Mouse (Mus musculus) skeletal muscle tissue, adult 2 months (tissue): ENCODE data around the gene Naip1.
"Not testable (repeated sequence)": the region's sequence is repeated elsewhere in the genome, so short reads cannot be mapped to it uniquely, and the experiment has no call there.

Experiments
- DNase-seq: peaks from one replicate; pipeline ENCODE4 v3.0.0-alpha.2; 2012; ENCODE audit warnings: low read depth, low spot score

The Naip1 gene

DNA sequence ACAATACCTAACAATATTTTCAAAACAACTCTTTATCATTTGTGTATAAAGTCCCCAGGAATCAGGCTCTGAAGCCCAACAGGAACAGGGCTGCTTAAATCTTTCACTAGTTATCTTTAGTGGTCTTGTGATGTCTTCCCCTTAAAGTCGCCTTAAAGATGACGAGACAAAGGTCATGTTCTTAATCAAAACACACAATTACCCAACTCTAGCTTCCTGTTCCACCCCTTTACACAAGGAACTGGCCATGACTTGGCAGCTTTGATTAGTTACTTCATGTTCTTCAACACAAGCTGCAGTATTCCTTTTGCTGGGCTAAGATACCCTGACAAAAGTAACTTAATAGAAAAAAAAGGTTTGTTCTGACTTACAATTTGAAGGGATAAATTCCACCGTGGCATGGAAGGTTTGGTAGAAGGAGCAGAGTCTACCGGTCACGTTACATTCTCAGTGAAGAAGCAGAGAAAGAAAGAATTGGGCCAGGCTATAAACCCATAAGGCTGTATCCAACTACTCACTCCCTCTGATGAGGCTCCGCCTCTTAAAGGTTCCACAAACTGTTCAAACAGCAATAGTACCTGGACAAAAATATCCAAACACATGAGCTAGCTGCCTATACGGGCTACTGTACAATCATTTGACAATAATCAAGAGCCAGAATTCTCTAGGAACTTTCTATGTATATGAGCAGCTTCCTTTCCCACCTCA is 49.6 kb downstream of the Naip1 start:
- not testable (repeated sequence) for DNase-seq

GRCm38 (mm10) chr13:100391021-100391420 is 61.6 kb downstream of the Naip1 start:
- DNase-seq, result not testable (repeated sequence)

- DNase-seq, result no peak
These were observed 82.1 kb downstream of the Naip1 start for GRCm38 (mm10) chr13:100370536-100370935.
